ENCODE assay signal across 8 mouse cellular contexts in genomic region chr9:103365290-103366247, GRCm38 (mm10). TPM values are rescaled to one million over a fixed set of nuclear protein-coding genes. Genes with fewer than 3 reads are reported as not detected.
A peak's percentile ranks its signal among the peaks of the same experiment; 100 is the strongest.
DNase-seq lines count a peak whose midpoint lies in the region; ATAC-seq and TF ChIP-seq lines count a peak whose summit lies in the region.

TSS of gene Cdv3 (minus strand) at chr9:103365840.

- H3K9me3 ChIP-seq in MEL (replicated peaks; ENCODE audit: insufficient read depth, low read length), result no peaks in the 10 kb centered on the region
- no peaks in the 10 kb centered on the region for H3K9me3 ChIP-seq in forebrain, postnatal 0 days (ENCODE audit: low read length)
- H3K9me3 ChIP-seq in lung, embryonic 15.5 days, result no peaks in the 10 kb centered on the region

- peak; percentile 100 for DNase-seq in MEL (ENCODE audit: low read depth, low spot score)
- DNase-seq in cerebellum, adult 2 months, result peak; percentile 99 to 100
- DNase-seq in forebrain, postnatal 0 days, result peak; percentile 99
- DNase-seq in heart, postnatal 4 days, result peak; percentile 99
- DNase-seq in layer of hippocampus, adult 8-10 months (ENCODE audit: low spot score in 2 of 2), result peak; percentile 99 to 100
- peak; percentile 100 for DNase-seq in ovary, adult 18-20 months (ENCODE audit: low spot score)
- peak; percentile 100 for DNase-seq in thymus, postnatal 0 days (ENCODE audit: low spot score)

- TF ChIP-seq POLR2A in MEL (IDR thresholded peaks at IDR 0.05; ENCODE audit: control insufficient read depth in 1 of 2, insufficient read depth in 1 of 2, low read depth in 1 of 2, low read length in 2 of 2, poor library complexity in 1 of 2), result peak; percentile 83 to 94
- TF ChIP-seq POLR2A in cerebellum, adult 2 months (IDR thresholded peaks at IDR 0.05; ENCODE audit: borderline replicate concordance, insufficient read depth, low read length), result peak; percentile 63

- no peak for TF ChIP-seq EP300 in MEL (IDR thresholded peaks at IDR 0.05; ENCODE audit: low read depth in 1 of 2, low read length in 2 of 2)

- H3K4me1 ChIP-seq in MEL (ENCODE audit: control insufficient read depth in 1 of 2, insufficient read depth in 2 of 2, low read length in 2 of 2), result peaks cover 13 to 23% of the 10 kb centered on the region in 2 experiments
- H3K4me1 ChIP-seq in cerebellum, adult 2 months (ENCODE audit: control insufficient read depth, insufficient read depth, low read length), result peaks cover 5% of the 10 kb centered on the region
- peaks cover 14% of the 10 kb centered on the region for H3K4me1 ChIP-seq in forebrain, postnatal 0 days (ENCODE audit: insufficient read depth)
- H3K4me1 ChIP-seq in lung, embryonic 15.5 days, result peaks cover 16% of the 10 kb centered on the region

- no peaks in the 10 kb centered on the region for H3K27me3 ChIP-seq in MEL (ENCODE audit: control insufficient read depth in 1 of 2, insufficient read depth in 2 of 2, low read length in 2 of 2)
- no peaks in the 10 kb centered on the region for H3K27me3 ChIP-seq in cerebellum, adult 2 months (ENCODE audit: control insufficient read depth, insufficient read depth, low read length)
- no peaks in the 10 kb centered on the region for H3K27me3 ChIP-seq in forebrain, postnatal 0 days (ENCODE audit: insufficient read depth, low read length)
- no peaks in the 10 kb centered on the region for H3K27me3 ChIP-seq in lung, embryonic 15.5 days

- ATAC-seq in forebrain, postnatal 0 days, result peak; percentile 98
- peak; percentile 99 for ATAC-seq in lung, embryonic 15.5 days (ENCODE audit: borderline replicate concordance, extremely low read depth, low FRiP score, low TSS enrichment)

- peak within 1 kb of the TSS; percentile 88 to 97 for H3K4me3 ChIP-seq in MEL (ENCODE audit: control insufficient read depth in 1 of 2, insufficient read depth in 1 of 2, low read depth in 2 of 2, low read length in 2 of 2)
- peak within 1 kb of the TSS; percentile 85 for H3K4me3 ChIP-seq in cerebellum, adult 2 months (replicated peaks; ENCODE audit: insufficient read depth, low read depth, low read length)
- H3K4me3 ChIP-seq in forebrain, postnatal 0 days (ENCODE audit: low read depth, low read length), result peak within 1 kb of the TSS; percentile 81
- H3K4me3 ChIP-seq in lung, embryonic 15.5 days, result peak within 1 kb of the TSS; percentile 96

- peak within 1 kb of the TSS; percentile 98 for H3K9ac ChIP-seq in MEL (ENCODE audit: control insufficient read depth, low read depth, low read length, poor library complexity, severe bottlenecking)
- peak within 1 kb of the TSS; percentile 86 for H3K9ac ChIP-seq in forebrain, postnatal 0 days
- H3K9ac ChIP-seq in lung, embryonic 15.5 days, result peak within 1 kb of the TSS; percentile 98

- 3% methylated on average over 92 of the region's 95 CpGs for WGBS in cerebellum, adult 2 months
- whole genome bisulfite sequencing in forebrain, postnatal 0 days, result 3% methylated on average over 92 of the region's 95 CpGs
- WGBS in lung, embryonic 15.5 days, result 2% methylated on average over 89 of the region's 95 CpGs

- TF ChIP-seq RAD21 in MEL (IDR thresholded peaks at IDR 0.05; ENCODE audit: low read depth, low read length), result no peak

- H3K27ac ChIP-seq in MEL (ENCODE audit: control insufficient read depth, low read depth, low read length), result peak within 1 kb of the TSS; percentile 78
- peak within 1 kb of the TSS; percentile 97 for H3K27ac ChIP-seq in cerebellum, adult 2 months (ENCODE audit: insufficient read depth, low read length)
- peak within 1 kb of the TSS; percentile 88 for H3K27ac ChIP-seq in forebrain, postnatal 0 days (ENCODE audit: low read depth, low read length)
- H3K27ac ChIP-seq in lung, embryonic 15.5 days, result peak within 1 kb of the TSS; percentile 98

- peaks cover 27 to 37% of the 10 kb centered on the region in 2 experiments for H3K36me3 ChIP-seq in MEL (ENCODE audit: control insufficient read depth in 1 of 2, insufficient read depth in 2 of 2, low read length in 2 of 2)
- H3K36me3 ChIP-seq in forebrain, postnatal 0 days (ENCODE audit: insufficient read depth), result no peaks in the 10 kb centered on the region
- H3K36me3 ChIP-seq in lung, embryonic 15.5 days, result peaks cover 9% of the 10 kb centered on the region; the same call in 1 of the 2 replicates

- H3K79me2 ChIP-seq in MEL (ENCODE audit: control insufficient read depth, insufficient read depth, low read length, poor library complexity), result peaks cover 43% of the 10 kb centered on the region

- H3K4me2 ChIP-seq in forebrain, postnatal 0 days (ENCODE audit: low read depth), result peak within 1 kb of the TSS; percentile 92
- H3K4me2 ChIP-seq in lung, embryonic 15.5 days, result peak within 1 kb of the TSS; percentile 70

- no peak for TF ChIP-seq CTCF in MEL (IDR thresholded peaks at IDR 0.05 in 2 of 3, conservative IDR thresholded peaks at IDR 0.05 in 1 of 3; ENCODE audit: control insufficient read depth in 1 of 3, insufficient read depth in 1 of 3, low read depth in 2 of 3, low read length in 3 of 3, poor library complexity in 1 of 3, severe bottlenecking in 1 of 3)
- no peak for TF ChIP-seq CTCF in cerebellum, adult 2 months (IDR thresholded peaks at IDR 0.05; ENCODE audit: borderline replicate concordance, insufficient read depth, low read depth, low read length)
- peak; percentile 11; the same call in 1 of the 2 replicates for TF ChIP-seq CTCF in forebrain, postnatal 0 days (IDR thresholded peaks at IDR 0.05; ENCODE audit: low read depth)

TF ChIP-seq in MEL, 35 proteins besides CTCF, POLR2A, EP300 and RAD21:
- peak; percentile 95 for TF ChIP-seq SIN3A (IDR thresholded peaks at IDR 0.05; ENCODE audit: low read length)
- TF ChIP-seq MYC (IDR thresholded peaks at IDR 0.05; ENCODE audit: low read depth, low read length), result peak; percentile 98
- TF ChIP-seq USF1 (IDR thresholded peaks at IDR 0.05; ENCODE audit: low read depth, low read length), result peak; percentile 64
- no peak for TF ChIP-seq MAFK (IDR thresholded peaks at IDR 0.05; ENCODE audit: borderline replicate concordance, low read depth, low read length)
- TF ChIP-seq SMC3 (IDR thresholded peaks at IDR 0.05; ENCODE audit: low read depth, low read length), result no peak
- TF ChIP-seq TBP (IDR thresholded peaks at IDR 0.05; ENCODE audit: low read depth, low read length), result peak; percentile 73; the same call in 1 of the 2 replicates
- no peak for TF ChIP-seq KAT2A (conservative IDR thresholded peaks at IDR 0.05; ENCODE audit: low read depth, low read length)
- TF ChIP-seq POLR2AphosphoS2 (IDR thresholded peaks at IDR 0.05; ENCODE audit: low read length), result peak; percentile 81
- TF ChIP-seq E2F4 (IDR thresholded peaks at IDR 0.05; ENCODE audit: borderline replicate concordance, low read depth, low read length), result peak; percentile 41; the same call in 1 of the 2 replicates
- TF ChIP-seq NELFE (IDR thresholded peaks at IDR 0.05; ENCODE audit: low read depth, low read length), result peak; percentile 77
- TF ChIP-seq MXI1 (IDR thresholded peaks at IDR 0.05; ENCODE audit: low read depth, low read length), result peak; percentile 99
- 0 out of 2 replicates have a peak, but pooled peaks have one; percentile 17 for TF ChIP-seq ELF1 (IDR thresholded peaks at IDR 0.05; ENCODE audit: low read depth, low read length)
- no peak for TF ChIP-seq ZC3H11A (IDR thresholded peaks at IDR 0.05; ENCODE audit: low read depth, low read length)
- peak; percentile 98 for TF ChIP-seq MAX (IDR thresholded peaks at IDR 0.05; ENCODE audit: low read length)
- TF ChIP-seq ZKSCAN1 (IDR thresholded peaks at IDR 0.05; ENCODE audit: low read depth, low read length), result no peak
- peak; percentile 70 for TF ChIP-seq HCFC1 (IDR thresholded peaks at IDR 0.05; ENCODE audit: low read depth, low read length)
- no peak for TF ChIP-seq TAL1 (IDR thresholded peaks at IDR 0.05; ENCODE audit: low read length)
- no peak for TF ChIP-seq MYB (IDR thresholded peaks at IDR 0.05; ENCODE audit: low read depth, low read length)
- 0 out of 2 replicates have a peak, but pooled peaks have one; percentile 78 for TF ChIP-seq UBTF (IDR thresholded peaks at IDR 0.05; ENCODE audit: borderline replicate concordance, insufficient read depth, low read depth, low read length)
- peak; percentile 69; the same call in 1 of the 2 replicates for TF ChIP-seq BHLHE40 (IDR thresholded peaks at IDR 0.05; ENCODE audit: borderline replicate concordance, low read depth, low read length)
- TF ChIP-seq TCF12 (IDR thresholded peaks at IDR 0.05; ENCODE audit: low read depth, low read length), result peak; percentile 54
- TF ChIP-seq ZMIZ1 (IDR thresholded peaks at IDR 0.05; ENCODE audit: low read depth, low read length), result peak; percentile 67
- TF ChIP-seq NRF1 (IDR thresholded peaks at IDR 0.05; ENCODE audit: insufficient read depth, low read depth, low read length, poor library complexity, severe bottlenecking), result peak; percentile 85
- 0 out of 2 replicates have a peak, but pooled peaks have one; percentile 41 for TF ChIP-seq MAZ (IDR thresholded peaks at IDR 0.05; ENCODE audit: low read depth, low read length)
- TF ChIP-seq CHD1 (IDR thresholded peaks at IDR 0.05; ENCODE audit: low read depth, low read length), result no peak
- TF ChIP-seq GABPA (IDR thresholded peaks at IDR 0.05; ENCODE audit: low read depth, low read length), result no peak

RNA-seq across cellular contexts. Expression of gene Cdv3, which starts in this region (rescaled TPM):
- 241 and 258 TPM in 2 replicates for total RNA-seq in MEL (2012; rRNA removed)
- 100 to 1,000 TPM; 115 to 232 TPM for polyA plus RNA-seq in MEL (2012; ENCODE audit: insufficient read depth in 1 of 2, insufficient read length in 2 of 2, low read depth in 1 of 2, low replicate concordance in 2 of 2, missing spikeins in 1 of 2)
- polyA plus RNA-seq in cerebellum, adult 2 months (2012; rRNA removed), result 56.1 and 58.3 TPM in 2 replicates
- total RNA-seq in forebrain, postnatal 0 days (2014; rRNA removed), result 105 and 126 TPM in 2 replicates
- polyA plus RNA-seq in forebrain, postnatal 0 days (2015; fragmentation: Nextera tagmentation; extraction: Ambion mirVana), result 84.3 and 89.1 TPM in 2 replicates
- total RNA-seq in heart, postnatal 4 days (2021), result 100 to 1,000 TPM; 143 to 145 TPM
- total RNA-seq in layer of hippocampus, adult 8-10 months (2022), result 10 to 100 TPM; 62.8 to 73.0 (median 68.8) TPM
- 103 and 108 TPM in 2 replicates for polyA plus RNA-seq in lung, embryonic 15.5 days (2015; fragmentation: Nextera tagmentation; extraction: Ambion mirVana)
- polyA plus RNA-seq in thymus, postnatal 0 days (2015; fragmentation: Nextera tagmentation; extraction: Ambion mirVana), result 129 TPM in 2 replicates

Comparison
In these comparisons a context has a peak if more than half of its experiments do, and no peak if none do; other contexts are left out.
1. Peak in every context shown above with its lines: DNase-seq, ATAC-seq, H3K4me3 ChIP-seq and H3K27ac ChIP-seq.